Mouse (Mus musculus) stomach, postnatal 0 days (tissue): ENCODE results near the gene Slc25a45.

Source experiments
- CTCF ChIP-seq: IDR thresholded peaks from 2 replicates; pipeline ENCODE4 v1.5.1; 2016; ENCODE audit warnings: antibody characterized with exemption, low read depth, mild to moderate bottlenecking, moderate library complexity
- EP300 ChIP-seq: optimal IDR thresholded peaks from 2 replicates; pipeline ENCODE3; 2016; ENCODE audit warnings: antibody characterized with exemption

- TF ChIP-seq EP300 (no peak), CTCF (no peak)
These were observed 2.1 kb downstream of the Slc25a45 start for GRCm38 (mm10) chr19:5879735-5880134.
